Mouse (Mus musculus): ENCODE data around the gene Lcor.

The Lcor gene

DNA sequence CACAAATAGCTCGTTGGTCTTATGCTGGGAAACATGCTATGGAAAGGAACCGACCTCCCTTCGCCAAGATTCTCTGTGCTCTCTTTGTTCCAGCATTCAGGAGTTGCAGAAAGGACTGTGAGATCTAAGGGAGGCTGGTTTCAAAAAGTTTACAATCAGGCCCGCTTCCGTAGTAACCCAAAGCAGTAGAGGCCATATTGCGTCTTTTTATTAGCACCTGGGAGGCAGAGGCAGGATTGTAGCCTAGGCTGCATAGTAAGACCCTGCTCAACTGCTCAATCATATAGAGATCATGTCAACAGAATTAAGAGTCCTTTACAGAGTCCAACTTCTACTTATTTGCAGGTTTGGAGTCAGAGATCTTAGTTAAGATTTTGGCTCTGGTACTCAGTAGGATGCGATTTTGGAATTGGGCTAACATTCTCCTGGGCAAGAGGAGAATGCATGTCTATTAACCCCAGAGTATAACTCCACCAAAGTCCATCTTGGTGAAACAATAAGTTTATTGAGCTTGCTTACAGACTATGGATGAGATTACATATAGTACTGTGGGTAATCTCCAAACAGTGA is 8.8 kb upstream of the Lcor start:
- in situ Hi-C loops (cut with MboI, MseI): no loop called here

DNA sequence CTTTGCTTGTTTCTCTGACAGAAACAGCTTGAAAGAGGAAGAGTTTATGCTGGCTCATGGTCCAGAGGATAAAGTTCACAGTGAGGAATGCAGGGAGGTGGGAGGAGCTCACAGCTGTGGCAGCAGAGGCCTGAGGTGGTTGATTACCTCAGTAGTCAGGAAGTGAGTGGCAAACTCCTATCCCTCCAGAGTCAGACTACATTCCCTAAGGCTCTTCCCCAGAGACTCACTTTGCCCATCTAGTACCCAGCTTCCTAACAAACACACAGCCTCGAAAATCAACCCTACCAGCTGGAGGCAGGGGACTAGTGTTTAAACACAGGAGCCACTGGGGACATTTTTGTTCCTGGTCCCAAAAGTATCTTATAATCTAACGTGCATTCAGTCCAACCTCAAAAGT is 7.5 kb upstream of the Lcor start:
- in situ Hi-C loops (cut with MboI, MseI): loop anchor here in 1 of 2 experiments (5.0 kb wide), 1 partner anchor 38 kb away; no protein-coding TSS in a partner anchor

DNA sequence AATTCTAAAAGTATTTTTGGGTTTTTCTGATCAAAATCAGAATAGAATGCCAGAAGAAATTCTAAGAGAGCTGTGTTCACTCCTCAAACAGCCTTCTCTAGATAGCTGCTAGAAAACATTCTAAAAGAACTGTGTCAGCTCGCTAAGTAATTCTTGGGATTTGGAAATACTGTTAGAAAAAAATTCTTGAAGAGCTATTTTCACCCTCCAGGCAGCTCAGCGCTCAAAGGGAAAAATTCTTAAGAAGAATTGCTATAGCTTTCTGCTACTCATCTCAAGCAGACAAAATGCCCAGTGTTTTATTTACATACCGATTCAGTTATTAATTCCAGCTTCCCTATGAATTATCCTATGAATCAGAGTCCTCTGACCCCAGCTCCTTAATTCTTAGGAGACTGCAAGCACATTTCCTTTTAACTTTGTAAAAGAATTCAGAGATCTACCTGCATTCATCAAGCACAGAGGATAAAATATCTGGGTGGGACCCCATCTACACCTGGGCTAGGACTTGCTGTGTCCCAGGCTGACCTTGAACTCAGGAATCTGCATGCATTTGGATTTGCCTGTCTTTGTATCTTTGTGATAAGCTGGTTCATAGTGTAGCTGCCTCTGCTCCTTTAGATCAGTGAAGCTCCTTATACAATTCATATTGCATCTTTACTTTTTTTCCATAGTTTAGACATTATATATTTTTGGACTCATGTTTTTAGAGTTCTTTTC is 5.7 kb upstream of the Lcor start:
- in situ Hi-C loops (cut with MboI, MseI): loop anchor here in 1 of 2 experiments (5.0 kb wide), 1 partner anchor 39 kb away; no protein-coding TSS in a partner anchor

DNA sequence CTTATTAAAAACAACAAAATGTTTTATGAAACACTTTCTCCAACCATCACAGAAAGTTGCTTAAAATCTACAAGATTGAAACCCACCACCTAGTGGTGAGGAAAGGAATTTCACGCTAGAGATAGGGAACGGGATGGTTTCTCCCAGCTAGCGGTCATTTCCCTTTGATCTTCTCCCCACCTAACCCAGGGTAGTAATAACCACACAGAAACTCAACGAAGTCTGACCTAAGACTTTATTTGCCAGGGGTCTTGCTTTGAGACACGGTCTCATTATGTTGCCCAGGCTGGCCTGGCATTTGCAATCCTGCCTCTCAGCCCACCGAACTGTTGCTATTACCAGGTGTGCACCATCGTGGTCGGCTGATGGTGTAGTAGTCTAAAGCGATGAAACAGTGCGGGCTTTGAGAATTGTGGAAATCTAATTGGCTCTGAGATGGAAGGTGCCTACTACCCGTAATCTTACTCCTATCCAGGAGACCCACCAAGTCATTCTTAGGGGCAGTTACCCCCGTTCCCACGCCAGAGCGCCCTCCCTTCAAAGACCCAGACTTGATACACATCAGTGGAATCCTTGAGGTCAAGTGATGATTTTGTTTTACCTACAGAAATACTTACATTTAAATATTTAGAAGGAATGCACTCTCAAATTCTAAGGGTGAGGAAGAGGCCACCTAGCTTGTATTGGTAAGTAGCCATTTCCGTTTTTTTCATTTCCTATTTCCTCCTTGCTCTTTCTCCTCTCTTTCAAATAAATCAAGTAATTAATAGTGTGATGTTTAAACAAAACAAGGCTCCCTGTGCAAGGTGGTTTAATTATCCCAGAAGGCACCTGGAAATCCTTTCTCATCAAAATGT is 1.2 kb upstream of the Lcor start:
- in situ Hi-C loops (cut with MboI, MseI): no loop called here

DNA sequence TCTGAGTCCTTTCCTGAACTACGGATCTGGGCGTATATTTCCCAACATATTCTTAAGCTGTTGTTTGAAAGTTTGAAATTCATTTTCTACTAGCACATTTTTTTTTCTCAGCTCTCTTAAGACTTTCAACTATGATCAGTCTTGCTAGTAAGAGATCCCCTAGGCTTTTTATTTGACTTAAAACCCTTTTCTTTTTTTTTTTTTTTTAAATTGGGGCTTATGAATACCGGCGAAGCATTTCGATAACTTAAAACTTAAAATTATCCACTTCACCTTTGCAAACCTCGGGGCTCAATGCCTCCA is 599 bp upstream of the Lcor start:
- in situ Hi-C loops (cut with MboI, MseI): no loop called here

DNA sequence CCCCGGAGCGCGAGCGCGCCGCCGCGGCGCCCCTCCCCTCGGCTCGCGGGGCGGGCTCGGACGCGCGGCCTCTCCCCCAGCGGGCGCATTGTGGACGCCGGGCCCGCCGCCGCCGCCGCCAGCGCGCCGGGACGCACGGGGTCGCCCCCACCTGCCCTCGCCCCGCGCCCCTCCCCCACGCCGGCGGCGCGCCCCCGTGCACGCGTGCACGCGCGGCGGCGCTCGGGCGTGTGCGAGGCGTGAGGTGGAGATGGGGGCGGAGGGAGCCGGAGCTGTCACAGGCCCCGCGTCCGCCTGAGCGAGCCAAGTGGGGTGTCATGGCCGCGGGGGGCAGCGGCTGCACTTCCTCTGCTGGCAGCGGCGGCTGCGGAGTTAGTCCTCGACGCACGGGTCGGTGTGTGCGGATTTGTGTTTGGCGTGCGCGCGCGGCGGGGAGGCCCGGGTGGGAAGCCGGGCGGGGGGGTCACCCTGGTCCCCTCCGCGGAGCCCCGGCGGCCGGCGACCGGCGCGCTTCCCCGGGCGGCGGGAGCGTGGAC is 540 bp downstream of the Lcor start:
- in situ Hi-C loops (cut with MboI, MseI): no loop called here

DNA sequence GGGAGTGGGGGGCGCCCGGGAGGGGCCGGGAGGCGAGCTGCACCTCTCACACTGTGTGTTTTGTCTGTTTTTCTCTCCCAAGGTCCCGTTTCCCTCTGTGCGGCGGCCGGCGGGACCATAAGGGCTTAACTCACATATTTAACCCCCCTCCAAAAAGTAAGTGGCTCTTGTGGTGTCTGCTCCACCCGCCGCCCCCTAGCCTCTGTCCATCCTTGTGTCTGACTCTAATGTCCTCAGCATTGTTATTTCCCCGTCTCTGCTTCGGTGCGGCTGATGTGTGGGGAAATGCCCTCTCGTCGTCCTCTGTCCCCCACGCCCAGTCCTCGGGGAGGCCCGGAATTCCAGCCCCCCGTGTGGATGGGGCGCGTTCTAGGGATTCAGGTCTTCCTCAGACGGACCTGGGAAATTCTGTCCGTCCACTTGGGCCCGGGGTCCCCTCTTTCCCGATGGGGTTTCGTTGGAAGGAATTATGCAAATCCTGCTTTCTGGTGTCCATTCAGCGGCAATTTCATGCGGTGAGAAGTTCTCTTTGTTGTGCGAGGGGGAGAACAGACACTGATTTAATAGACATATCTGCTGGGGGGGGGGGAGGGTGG is 1.1 kb downstream of the Lcor start:
- in situ Hi-C loops (cut with MboI, MseI): no loop called here

DNA sequence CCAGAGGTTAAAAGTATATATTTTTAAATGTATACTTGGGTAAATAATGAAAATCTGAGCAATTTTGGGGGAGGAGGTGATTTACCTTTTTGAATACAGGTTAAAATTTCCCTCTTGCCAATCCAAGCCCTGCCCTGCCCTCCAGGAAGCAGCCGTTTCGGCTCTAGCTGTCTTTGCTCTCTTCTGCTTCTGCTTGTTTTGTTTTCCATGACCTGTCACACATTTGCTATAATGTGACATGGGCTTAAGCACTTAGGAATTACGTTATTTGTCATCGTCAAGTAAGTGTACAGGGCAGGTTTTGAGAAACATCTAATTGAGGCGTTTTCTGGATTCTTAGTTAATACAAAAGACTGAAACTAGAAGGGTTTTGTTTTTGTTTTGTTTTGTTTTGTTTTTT is 1.9 kb downstream of the Lcor start:
- in situ Hi-C loops (cut with MboI, MseI): no loop called here

DNA sequence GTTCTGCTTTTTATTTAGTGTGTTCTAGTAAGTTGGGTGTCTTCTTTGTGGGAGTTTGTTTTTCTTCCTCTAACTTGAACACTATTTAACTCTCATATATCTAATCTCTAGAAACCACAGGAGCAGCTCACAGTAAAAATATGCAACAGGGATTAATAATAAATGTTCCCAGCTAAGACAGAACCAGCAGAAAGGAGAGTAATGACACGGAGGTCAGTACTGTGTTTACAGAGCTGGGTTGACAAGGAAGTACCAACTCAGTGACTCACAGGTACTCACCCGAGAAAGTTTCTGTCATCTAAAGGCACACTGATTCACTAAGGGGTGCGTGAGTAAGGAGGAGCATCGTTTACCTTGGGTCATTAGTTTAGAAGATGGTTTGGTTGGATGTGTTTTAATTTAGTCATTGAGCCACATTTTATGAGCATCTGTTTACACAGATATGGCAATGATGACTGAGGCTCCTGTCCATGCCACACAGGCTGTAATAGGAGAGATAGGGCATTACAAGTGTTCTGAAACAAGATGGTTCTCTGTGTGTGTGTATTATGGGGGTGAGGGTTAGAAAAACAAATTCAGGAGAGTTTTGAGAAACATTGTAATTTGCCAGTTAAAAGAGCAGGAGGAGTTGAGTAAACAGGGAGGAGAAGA is 13.1 kb downstream of the Lcor start:
- in situ Hi-C loops (cut with MboI, MseI): no loop called here

DNA sequence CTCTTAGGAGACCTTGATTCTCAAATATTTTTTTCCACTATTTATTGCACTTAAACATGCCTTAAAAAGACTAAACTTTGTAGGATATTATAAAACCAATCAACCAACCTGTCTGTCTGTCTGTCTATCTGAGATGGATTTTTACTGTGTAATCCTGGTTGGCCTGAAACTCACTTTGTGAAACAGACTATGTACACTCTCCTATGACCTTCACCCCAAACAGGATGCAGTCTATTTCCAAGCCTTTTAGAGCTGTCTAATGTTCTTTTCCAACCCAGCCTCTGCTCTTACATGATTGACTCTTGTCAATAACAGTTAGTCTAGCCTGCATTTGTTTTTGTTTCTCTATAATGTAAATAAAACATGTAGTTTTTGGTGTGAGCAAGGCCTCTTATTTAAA is 13.6 kb downstream of the Lcor start:
- in situ Hi-C loops (cut with MboI, MseI): no loop called here

DNA sequence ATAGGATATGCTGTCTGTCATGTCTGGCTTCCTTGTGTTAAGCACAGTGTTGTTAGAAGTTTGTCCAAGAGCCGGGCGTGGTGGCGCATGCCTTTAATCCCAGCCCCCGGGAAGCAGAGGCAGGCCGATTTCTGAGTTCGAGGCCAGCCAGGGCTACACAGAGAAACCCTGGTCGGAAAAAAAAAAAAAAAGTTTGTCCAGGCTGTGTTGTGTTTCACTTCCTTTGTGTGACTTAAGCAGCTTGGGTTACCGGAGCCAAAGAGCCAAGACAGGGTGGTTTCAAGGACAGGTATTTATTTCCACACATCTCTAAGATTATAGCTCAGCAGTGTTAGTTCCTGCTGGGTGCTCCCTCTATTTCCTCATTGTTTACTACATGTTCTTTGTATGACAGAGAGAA is 25.4 kb downstream of the Lcor start:
- in situ Hi-C loops (cut with MboI, MseI): loop anchor here in 1 of 2 experiments (10.0 kb wide), 1 partner anchor 1027 kb away; no protein-coding TSS in a partner anchor

DNA sequence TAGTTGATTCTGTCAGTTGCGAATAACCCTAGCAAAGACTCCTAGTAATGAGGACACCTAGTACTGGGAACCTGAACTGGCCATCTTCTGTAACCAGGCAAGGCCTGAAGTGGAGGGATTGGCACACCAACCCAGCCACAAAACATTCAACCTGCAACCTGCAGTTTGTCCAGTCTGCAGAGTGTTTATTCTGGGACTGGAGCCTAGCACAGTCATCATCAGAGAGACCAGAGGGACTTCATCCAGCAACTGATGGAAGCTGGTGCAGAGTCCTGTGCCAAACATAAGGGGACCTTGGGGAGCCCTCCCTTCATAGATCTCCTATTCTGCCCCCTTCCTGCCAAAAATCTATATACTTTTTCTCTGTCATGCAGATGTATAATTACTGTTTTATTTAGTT is 32.4 kb downstream of the Lcor start:
- in situ Hi-C loops (cut with MboI, MseI): no loop called here

DNA sequence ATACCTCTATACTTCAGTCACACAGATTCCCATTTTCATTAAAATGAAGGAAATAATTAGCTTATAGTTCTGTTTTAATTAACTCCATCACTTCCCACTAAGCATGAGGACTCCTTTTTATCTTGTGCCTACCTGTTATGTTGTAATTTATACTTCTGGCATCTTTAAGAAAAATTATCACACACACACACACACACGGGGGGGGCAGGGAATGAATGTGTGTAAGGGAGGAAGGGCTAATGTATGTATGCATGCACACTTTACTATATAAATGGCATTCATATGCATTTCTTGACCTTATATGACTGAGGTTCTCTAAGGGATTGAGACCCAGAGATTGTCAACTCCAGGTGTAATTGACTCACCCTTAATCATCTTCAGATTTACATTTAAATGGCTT is 33.1 kb downstream of the Lcor start:
- in situ Hi-C loops (cut with MboI, MseI): no loop called here

DNA sequence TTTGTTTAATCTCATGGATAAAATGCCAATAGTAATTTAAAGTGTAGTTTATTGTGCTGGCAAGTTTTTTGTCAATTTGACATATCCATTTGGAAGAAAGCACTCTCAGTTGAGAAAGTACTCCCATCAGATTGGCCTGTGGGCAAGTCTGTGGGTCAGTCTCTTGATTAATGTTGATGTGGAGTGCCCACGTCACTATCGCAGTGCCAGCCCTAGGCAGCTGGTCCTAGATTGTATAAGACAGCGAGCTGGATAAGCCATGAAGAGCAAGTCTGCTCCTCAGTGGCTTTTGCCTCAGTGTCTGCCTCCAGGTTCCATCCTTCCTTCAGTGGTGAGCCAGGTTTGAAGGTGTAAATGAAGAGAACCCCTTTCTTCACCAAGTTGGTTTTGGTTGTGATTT is 34.6 kb downstream of the Lcor start:
- in situ Hi-C loops (cut with MboI, MseI): no loop called here

DNA sequence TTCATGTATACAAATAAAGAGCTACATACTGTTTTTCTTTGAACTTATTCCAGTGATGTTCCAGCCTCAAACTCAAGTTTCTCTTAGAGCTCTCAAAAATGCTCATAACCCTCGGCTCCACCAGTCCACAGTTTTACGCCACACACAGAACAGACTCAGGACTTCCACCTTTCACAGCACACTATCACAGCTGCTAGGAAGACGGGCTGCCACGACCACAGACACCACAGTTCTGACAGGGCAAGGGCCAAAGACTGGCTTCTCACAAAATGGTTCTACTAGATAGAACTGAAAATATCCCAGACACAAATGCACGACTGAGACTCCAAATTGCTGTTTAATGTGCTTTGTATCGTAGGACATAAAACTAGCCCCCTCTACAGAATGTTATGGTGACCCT is 36.7 kb downstream of the Lcor start:
- in situ Hi-C loops (cut with MboI, MseI): no loop called here

DNA sequence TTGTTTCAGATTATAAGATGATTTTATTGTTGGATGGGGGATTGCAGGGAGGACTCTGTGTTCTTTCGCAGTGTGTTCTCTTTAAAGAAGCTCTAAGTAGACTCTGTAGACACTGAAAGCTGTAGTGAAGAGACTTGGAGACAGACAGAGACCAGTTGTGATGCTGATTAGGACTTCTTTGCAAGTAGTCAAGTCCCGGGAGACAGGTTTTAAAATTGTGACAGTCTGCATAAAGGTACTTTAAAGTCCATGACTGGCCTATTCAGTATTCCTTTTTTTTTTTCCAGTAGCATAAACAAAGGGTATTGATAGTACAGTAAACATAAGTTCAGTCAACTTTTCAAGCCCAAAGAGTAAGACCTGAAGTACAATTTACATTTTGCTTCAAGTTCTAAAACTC is 39.8 kb downstream of the Lcor start:
- in situ Hi-C loops (cut with MboI, MseI): loop anchor here in 1 of 2 experiments (10.0 kb wide), 1 partner anchor 837 kb away; no protein-coding TSS in a partner anchor

DNA sequence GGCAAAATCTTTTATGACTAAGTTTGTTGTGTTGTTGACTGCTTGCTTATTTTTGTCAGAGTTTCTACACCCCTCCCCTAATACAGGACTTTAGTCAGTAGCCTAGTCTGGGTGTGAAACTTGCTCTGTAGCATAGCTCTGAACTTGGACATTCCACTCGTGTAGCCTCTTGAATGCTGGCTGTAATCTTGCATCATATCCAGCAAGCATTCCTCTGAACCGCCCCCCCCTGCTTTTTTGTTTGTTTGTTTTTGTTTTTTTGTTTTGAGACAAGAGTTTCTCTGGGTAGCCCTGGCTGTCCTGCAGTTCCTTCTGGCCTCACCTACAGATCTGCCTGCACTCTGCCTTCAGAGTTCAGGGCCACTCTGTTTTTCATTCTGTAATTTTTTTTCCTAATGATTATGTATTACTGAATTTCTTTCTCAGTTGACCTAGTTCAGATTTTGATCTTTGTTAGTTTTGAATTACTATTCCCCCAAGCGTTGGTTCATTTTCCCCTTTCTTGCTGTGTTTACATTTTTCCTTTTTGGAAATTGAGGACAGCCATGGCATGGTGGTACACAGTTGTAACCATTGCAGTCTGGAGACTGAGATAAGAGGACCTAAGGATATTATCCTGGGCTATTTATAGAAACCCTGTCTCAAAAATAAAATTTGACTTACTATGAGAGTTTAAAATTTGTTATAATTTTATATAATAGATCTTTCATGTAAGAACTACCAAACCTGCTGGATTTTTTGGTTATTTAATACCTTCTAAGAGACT is 41.5 kb downstream of the Lcor start:
- in situ Hi-C loops (cut with MboI, MseI): loop anchor here in 1 of 2 experiments (10.0 kb wide), 1 partner anchor 839 kb away; no protein-coding TSS in a partner anchor

DNA sequence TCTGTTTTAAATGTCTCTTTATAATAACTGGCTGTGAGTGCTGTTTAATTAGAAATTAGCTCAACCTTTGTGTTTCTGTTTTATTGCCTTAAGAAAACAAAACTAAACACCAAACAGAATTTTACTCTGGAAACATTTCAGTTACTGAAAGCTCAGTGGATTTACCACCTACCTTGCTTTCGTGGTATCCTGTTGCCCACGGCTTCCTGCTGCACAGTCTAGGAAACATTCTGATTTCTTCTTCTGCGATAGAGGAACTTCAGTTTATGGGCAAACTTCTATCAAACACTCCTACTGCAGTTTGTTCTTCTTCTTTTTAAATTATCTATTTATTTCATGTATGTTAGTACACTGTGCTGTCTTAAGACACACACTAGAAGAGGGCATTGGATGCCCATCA is 46.7 kb downstream of the Lcor start:
- in situ Hi-C loops (cut with MboI, MseI): loop anchor here in 1 of 2 experiments (10.0 kb wide), 1 partner anchor 844 kb away; no protein-coding TSS in a partner anchor

DNA sequence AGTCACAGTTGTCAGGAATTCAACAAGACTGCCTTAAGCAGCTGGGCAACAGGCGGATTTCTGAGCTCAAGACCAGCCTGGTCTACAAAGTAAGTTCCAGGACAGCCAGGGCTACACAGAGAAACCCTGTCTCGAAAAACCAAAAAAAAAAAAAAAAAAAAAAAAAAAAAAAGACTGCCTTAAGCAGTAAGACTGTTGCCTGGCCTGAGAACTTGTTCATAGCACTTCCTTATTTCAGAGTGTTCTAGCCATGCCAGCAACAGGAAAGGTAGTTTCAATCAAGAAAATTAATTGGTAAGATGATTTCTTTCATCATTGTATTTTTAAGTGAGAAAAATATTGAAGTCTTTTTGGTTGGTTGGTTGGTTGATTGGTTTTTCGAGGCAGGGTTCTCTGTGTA is 51.6 kb downstream of the Lcor start:
- in situ Hi-C loops (cut with MboI, MseI): no loop called here

DNA sequence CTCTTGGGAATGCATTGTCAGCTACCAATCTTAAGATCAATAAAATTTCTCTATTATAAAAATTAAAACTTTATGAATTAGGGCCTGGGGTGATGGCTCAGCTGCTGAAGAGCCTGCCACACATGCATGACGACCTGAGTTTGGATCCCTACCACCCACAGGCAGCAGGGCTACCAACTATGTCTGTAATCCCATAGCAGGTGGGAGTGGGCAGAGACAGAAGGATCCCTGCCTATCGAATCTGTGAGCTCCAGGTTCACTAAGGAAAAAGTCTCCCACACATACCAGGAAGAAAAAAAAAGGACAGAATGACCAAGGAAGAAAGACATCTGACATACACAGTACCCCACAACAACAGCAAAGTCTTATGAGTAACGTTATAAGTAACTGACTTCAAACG is 74.5 kb downstream of the Lcor start:
- in situ Hi-C loops (cut with MboI, MseI): no loop called here

DNA sequence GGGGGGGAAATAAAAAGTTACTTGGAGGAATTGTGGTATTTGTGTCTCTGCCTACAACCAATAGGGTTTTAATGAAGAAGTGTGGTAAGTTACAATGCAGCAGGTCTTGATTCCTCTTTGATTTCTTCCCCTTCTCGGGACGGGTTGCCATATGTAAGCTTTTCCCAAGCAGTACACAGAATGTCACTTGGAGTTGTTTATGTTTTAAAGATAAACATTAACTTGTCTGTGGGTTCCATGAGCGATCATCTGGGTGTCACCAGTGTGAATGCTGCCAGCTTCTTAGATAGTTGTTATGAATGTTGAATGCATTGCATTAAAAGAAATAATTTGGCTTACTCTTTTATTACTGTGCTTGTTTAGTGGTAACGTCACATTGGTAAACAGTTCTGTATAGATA is 75.1 kb downstream of the Lcor start:
- in situ Hi-C loops (cut with MboI, MseI): no loop called here
